Mouse (Mus musculus) hindbrain, embryonic 10.5 days (tissue): ENCODE measurements at regions not wholly inside any gene's neighbourhood (a gene's known extent, or its start where the extent isn't known, plus 50 kb on each side); places are given as distances from the start of the nearest gene placed in this dataset.
A peak's percentile ranks its signal among the peaks of the same experiment; 100 is the strongest.

Source experiments
- DNase-seq: peaks from one replicate; pipeline ENCODE4 v3.0.0-alpha.2; 2017; ENCODE audit warnings: low spot score
- H3K27ac ChIP-seq: fragments of 300-500 bp; sonication (generic); 2 replicates; pipeline ENCODE4 v1.5.1; 2016; ENCODE audit warnings: mild to moderate bottlenecking, moderate library complexity
- H3K27me3 ChIP-seq: fragments of 300-500 bp; sonication (generic); 2 replicates; pipeline ENCODE4 v1.6.1; 2016; ENCODE audit warnings: mild to moderate bottlenecking; ENCODE audit not compliant: poor library complexity, insufficient read depth, severe bottlenecking
- H3K36me3 ChIP-seq: fragments of 300-500 bp; sonication (generic); 2 replicates; pipeline ENCODE4 v1.6.1; 2016; ENCODE audit warnings: mild to moderate bottlenecking, moderate library complexity
- H3K4me1 ChIP-seq: fragments of 300-500 bp; sonication (generic); replicated peaks from 2 replicates; pipeline ENCODE4 v1.6.1; 2016; ENCODE audit warnings: mild to moderate bottlenecking
- H3K4me3 ChIP-seq: fragments of 300-500 bp; sonication (generic); 2 replicates; pipeline ENCODE4 v1.5.1; 2016; ENCODE audit warnings: mild to moderate bottlenecking, moderate library complexity
- H3K9me3 ChIP-seq: fragments of 300-500 bp; sonication (generic); 2 replicates; pipeline ENCODE4 v1.6.1; 2016; ENCODE audit warnings: mild to moderate bottlenecking, moderate library complexity
- WGBS: fragments of 180-500 bp; shearing (Covaris S2); methylation state at CpG from one replicate; pipeline ENCODE4 v1.1.7; 2016; 5-methylcytosine and 5-hydroxymethylcytosine counted together

GRCm38 (mm10) chr15:93943545-93943944, 347.9 kb upstream of the Prickle1 start:
- H3K4me3 ChIP-seq: no peak overlapping the region
- DNase-seq: no peak
- H3K9me3 ChIP-seq: no peaks in the 10 kb centered on the region
- H3K4me1 ChIP-seq: no peaks in the 10 kb centered on the region
- no peaks in the 10 kb centered on the region for H3K36me3 ChIP-seq
- WGBS: 91% methylated on average over 12 of the region's 12 CpGs
- no peak overlapping the region for H3K27ac ChIP-seq
- no peaks in the 10 kb centered on the region for H3K27me3 ChIP-seq

GRCm38 (mm10) chr15:93932971-93933496, 337.3 kb upstream of the Prickle1 start:
- no peaks in the 10 kb centered on the region for H3K27me3 ChIP-seq
- H3K9me3 ChIP-seq: no peaks in the 10 kb centered on the region
- peaks cover 6% of the 10 kb centered on the region; the same call in 1 of the 2 replicates for H3K4me1 ChIP-seq
- WGBS: 37% methylated on average over 5 of the region's 5 CpGs
- H3K36me3 ChIP-seq: no peaks in the 10 kb centered on the region
- DNase-seq: no peak
- H3K27ac ChIP-seq: no peak overlapping the region
- H3K4me3 ChIP-seq: no peak overlapping the region

- 33% methylated on average over 6 of the region's 6 CpGs for WGBS
- H3K27ac ChIP-seq: no peak overlapping the region
Observed at GRCm38 (mm10) chr15:93926842-93927241, 331.2 kb upstream of the Prickle1 start.

GRCm38 (mm10) chr15:93926262-93926661, 330.6 kb upstream of the Prickle1 start:
- Histone ChIP-seq H3K27ac (peak overlapping the region; percentile 12; the same call in 1 of the 2 replicates), H3K4me1 (peaks cover 12% of the 10 kb centered on the region), H3K4me3 (no peak overlapping the region), H3K9me3 (no peaks in the 10 kb centered on the region), H3K27me3 (no peaks in the 10 kb centered on the region), H3K36me3 (no peaks in the 10 kb centered on the region)
- no peak for DNase-seq

More at GRCm38 (mm10) chr15:93926842-93927241, 331.2 kb upstream of the Prickle1 start:
- no peaks in the 10 kb centered on the region for H3K36me3 ChIP-seq
- H3K27me3 ChIP-seq: no peaks in the 10 kb centered on the region
- H3K4me1 ChIP-seq: peaks cover 12% of the 10 kb centered on the region
- no peak overlapping the region for H3K4me3 ChIP-seq
- no peaks in the 10 kb centered on the region for H3K9me3 ChIP-seq
- no peak for DNase-seq

- H3K36me3 ChIP-seq: no peaks in the 10 kb centered on the region
- no peak for DNase-seq
- WGBS: 85% methylated on average over 6 of the region's 6 CpGs
- no peak overlapping the region for H3K4me3 ChIP-seq
- peaks cover 15% of the 10 kb centered on the region for H3K4me1 ChIP-seq
- no peaks in the 10 kb centered on the region for H3K27me3 ChIP-seq
- no peaks in the 10 kb centered on the region for H3K9me3 ChIP-seq
- no peak overlapping the region for H3K27ac ChIP-seq
Observed at GRCm38 (mm10) chr15:93921457-93922234, 326.0 kb upstream of the Prickle1 start.

- no peak for DNase-seq
- Histone ChIP-seq H3K4me3 (no peak overlapping the region), H3K27ac (no peak overlapping the region), H3K36me3 (no peaks in the 10 kb centered on the region), H3K4me1 (0 out of 2 replicates have a peak, but pooled peaks cover 8% of the 10 kb centered on the region), H3K9me3 (no peaks in the 10 kb centered on the region), H3K27me3 (no peaks in the 10 kb centered on the region)
- 88% methylated on average over 5 of the region's 5 CpGs for WGBS
Observed at GRCm38 (mm10) chr15:93920996-93921395, 325.3 kb upstream of the Prickle1 start.

- DNase-seq: no peak
- H3K4me3 ChIP-seq: no peak overlapping the region
- 0 out of 2 replicates have a peak, but pooled peaks cover 6% of the 10 kb centered on the region for H3K4me1 ChIP-seq
- 93% methylated on average over 6 of the region's 6 CpGs for WGBS
- H3K27me3 ChIP-seq: no peaks in the 10 kb centered on the region
- H3K27ac ChIP-seq: no peak overlapping the region
- H3K9me3 ChIP-seq: no peaks in the 10 kb centered on the region
- H3K36me3 ChIP-seq: no peaks in the 10 kb centered on the region
Observed at GRCm38 (mm10) chr15:93919577-93919976, 323.9 kb upstream of the Prickle1 start.

GRCm38 (mm10) chr15:93916856-93917255, 321.2 kb upstream of the Prickle1 start:
- Histone ChIP-seq H3K4me3 (no peak overlapping the region), H3K36me3 (no peaks in the 10 kb centered on the region), H3K9me3 (no peaks in the 10 kb centered on the region), H3K27ac (no peak overlapping the region), H3K4me1 (peaks cover 24% of the 10 kb centered on the region), H3K27me3 (no peaks in the 10 kb centered on the region)
- DNase-seq: no peak
- WGBS: 58% methylated on average over 3 of the region's 3 CpGs

GRCm38 (mm10) chr15:93913462-93913861, 317.8 kb upstream of the Prickle1 start:
- Histone ChIP-seq H3K9me3 (no peaks in the 10 kb centered on the region), H3K4me3 (no peak overlapping the region), H3K36me3 (no peaks in the 10 kb centered on the region), H3K27ac (peak overlapping the region; percentile 62; the same call in 1 of the 2 replicates), H3K27me3 (no peaks in the 10 kb centered on the region), H3K4me1 (peaks cover 34% of the 10 kb centered on the region)
- DNase-seq: no peak
- 70% methylated on average over 5 of the region's 5 CpGs for WGBS

- H3K27me3 ChIP-seq: no peaks in the 10 kb centered on the region
- peaks cover 34% of the 10 kb centered on the region for H3K4me1 ChIP-seq
- 41% methylated on average over 7 of the region's 7 CpGs for whole genome bisulfite sequencing
- H3K9me3 ChIP-seq: no peaks in the 10 kb centered on the region
- no peak overlapping the region for H3K4me3 ChIP-seq
- H3K27ac ChIP-seq: peak overlapping the region; percentile 73; the same call in 1 of the 2 replicates
- no peaks in the 10 kb centered on the region for H3K36me3 ChIP-seq
- no peak for DNase-seq
Observed at GRCm38 (mm10) chr15:93913041-93913440, 317.4 kb upstream of the Prickle1 start.

- Histone ChIP-seq H3K4me1 (peaks cover 28% of the 10 kb centered on the region), H3K36me3 (no peaks in the 10 kb centered on the region), H3K9me3 (no peaks in the 10 kb centered on the region), H3K4me3 (no peak overlapping the region), H3K27me3 (no peaks in the 10 kb centered on the region), H3K27ac (peak overlapping the region; percentile 76)
- DNase-seq: peak; percentile 58
- 45% methylated on average over 11 of the region's 11 CpGs for WGBS
Observed at GRCm38 (mm10) chr15:93910981-93911431, 315.3 kb upstream of the Prickle1 start.

GRCm38 (mm10) chr15:93910158-93910557, 314.5 kb upstream of the Prickle1 start:
- Histone ChIP-seq H3K4me3 (no peak overlapping the region), H3K27ac (no peak overlapping the region), H3K9me3 (no peaks in the 10 kb centered on the region), H3K36me3 (no peaks in the 10 kb centered on the region), H3K4me1 (peaks cover 28% of the 10 kb centered on the region), H3K27me3 (no peaks in the 10 kb centered on the region)
- no peak for DNase-seq
- 86% methylated on average over 3 of the region's 3 CpGs for WGBS
